Mouse (Mus musculus): ENCODE data around the gene Abhd13. TPM values are rescaled to one million over a fixed set of nuclear protein-coding genes. Genes with fewer than 3 reads are reported as not detected.

Gene Abhd13
- polyA plus RNA-seq, 1 experiment = 12.9 TPM

DNA sequence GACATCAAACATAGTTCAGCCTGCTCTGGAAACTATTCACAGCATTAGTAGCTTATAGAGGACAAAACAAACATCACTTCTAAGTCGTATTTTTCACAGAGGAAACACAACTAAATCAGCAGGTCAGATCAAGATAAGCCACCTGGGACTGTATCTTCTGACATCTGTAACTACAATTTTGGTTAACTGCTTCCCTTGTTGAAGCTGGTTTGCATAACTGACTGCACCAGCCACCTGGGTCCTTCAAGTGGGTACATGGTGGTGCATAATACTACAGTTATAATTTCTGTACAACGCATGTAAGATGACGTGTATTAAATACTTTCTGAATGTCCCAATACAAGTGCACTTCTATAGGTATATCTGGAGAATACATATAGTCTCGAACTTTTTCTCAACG lies 2.2 kb upstream of the Abhd13 start:
- Histone ChIP-seq H3K4me3 (ENCODE audit: insufficient read depth, low read length) (peak overlapping the region; percentile 74; the same call in 1 of the 2 replicates), H3K4me1 (ENCODE audit: control insufficient read depth, insufficient read depth, low read length) (peaks cover 13% of the 10 kb centered on the region), H3K27ac (ENCODE audit: insufficient read depth, low read length) (no peak overlapping the region)
- TF ChIP-seq POLR2A (IDR thresholded peaks at IDR 0.05; ENCODE audit: extremely low read depth, insufficient read depth, low read length) = no peak
- no peak for TF ChIP-seq CTCF (IDR thresholded peaks at IDR 0.05; ENCODE audit: extremely low read depth, insufficient read depth, low read length)

DNA sequence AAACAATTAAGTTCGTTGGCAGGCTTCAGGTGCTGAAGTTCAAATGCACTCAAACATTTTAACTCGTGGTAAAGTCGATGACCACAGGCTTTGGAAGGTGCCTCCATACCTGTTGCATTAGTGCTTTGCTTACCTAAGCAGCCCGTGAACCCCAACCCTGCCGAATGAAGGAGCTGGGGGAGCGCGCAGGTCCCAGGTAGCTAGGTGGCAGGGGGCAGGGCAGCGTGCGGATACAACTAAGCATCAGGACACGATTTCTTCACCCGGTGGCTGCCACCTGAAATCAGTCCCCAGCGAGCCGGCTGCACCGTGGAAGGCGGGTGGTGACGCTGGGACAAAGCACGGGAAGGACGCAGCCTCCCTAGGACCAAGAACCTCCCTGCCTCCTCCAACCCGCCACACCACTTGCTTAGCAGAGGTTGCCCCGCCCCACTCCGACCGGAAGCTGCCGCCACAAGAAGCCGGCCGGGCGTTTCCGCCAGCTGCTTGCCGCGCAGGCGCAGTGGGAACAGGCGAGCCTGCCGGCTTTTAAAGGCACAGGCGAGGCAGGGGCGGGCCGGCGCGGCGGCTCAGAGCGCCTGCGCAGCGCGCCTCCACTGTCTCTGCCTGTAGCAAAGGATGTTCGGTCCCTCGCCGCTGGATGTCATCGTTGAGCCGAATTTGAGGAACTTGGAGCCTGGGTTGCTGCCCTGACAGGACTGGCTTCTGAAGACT lies 1.5 kb upstream of the Abhd13 start:
- H3K27ac ChIP-seq (ENCODE audit: insufficient read depth, low read length) = no peak overlapping the region
- peak overlapping the region; percentile 74 for H3K4me3 ChIP-seq (ENCODE audit: insufficient read depth, low read length)
- H3K4me1 ChIP-seq (ENCODE audit: control insufficient read depth, insufficient read depth, low read length) = peaks cover 13% of the 10 kb centered on the region
- peak; percentile 69 for TF ChIP-seq POLR2A (IDR thresholded peaks at IDR 0.05; ENCODE audit: extremely low read depth, insufficient read depth, low read length)
- peak; percentile 80 for TF ChIP-seq CTCF (IDR thresholded peaks at IDR 0.05; ENCODE audit: extremely low read depth, insufficient read depth, low read length)

DNA sequence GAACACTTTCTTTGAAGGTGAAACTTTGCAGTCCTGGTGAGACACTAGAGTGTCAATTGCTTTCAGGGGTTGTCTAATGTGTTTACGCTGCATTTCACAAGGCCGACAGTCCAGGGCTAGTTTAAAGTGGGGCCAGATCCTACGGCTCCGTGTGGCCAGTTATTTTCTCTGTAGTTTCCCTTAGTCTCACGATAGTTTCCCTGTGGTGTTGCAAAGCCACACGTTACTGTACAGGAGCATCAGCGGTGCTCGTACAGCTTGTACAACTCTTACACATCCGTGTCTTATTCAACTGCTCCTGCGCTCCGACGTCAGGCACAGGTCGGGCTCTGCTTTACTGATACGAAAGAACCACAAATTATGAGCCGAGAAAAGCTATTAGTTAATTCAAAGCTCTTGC lies 491 bp upstream of the Abhd13 start:
- peak overlapping the region; percentile 91; the same call in 1 of the 2 replicates for H3K4me3 ChIP-seq (ENCODE audit: insufficient read depth, low read length)
- TF ChIP-seq POLR2A (IDR thresholded peaks at IDR 0.05; ENCODE audit: extremely low read depth, insufficient read depth, low read length) = no peak
- TF ChIP-seq CTCF (IDR thresholded peaks at IDR 0.05; ENCODE audit: extremely low read depth, insufficient read depth, low read length) = no peak
- H3K4me1 ChIP-seq (ENCODE audit: control insufficient read depth, insufficient read depth, low read length) = peaks cover 13% of the 10 kb centered on the region
- H3K27ac ChIP-seq (ENCODE audit: insufficient read depth, low read length) = no peak overlapping the region

DNA sequence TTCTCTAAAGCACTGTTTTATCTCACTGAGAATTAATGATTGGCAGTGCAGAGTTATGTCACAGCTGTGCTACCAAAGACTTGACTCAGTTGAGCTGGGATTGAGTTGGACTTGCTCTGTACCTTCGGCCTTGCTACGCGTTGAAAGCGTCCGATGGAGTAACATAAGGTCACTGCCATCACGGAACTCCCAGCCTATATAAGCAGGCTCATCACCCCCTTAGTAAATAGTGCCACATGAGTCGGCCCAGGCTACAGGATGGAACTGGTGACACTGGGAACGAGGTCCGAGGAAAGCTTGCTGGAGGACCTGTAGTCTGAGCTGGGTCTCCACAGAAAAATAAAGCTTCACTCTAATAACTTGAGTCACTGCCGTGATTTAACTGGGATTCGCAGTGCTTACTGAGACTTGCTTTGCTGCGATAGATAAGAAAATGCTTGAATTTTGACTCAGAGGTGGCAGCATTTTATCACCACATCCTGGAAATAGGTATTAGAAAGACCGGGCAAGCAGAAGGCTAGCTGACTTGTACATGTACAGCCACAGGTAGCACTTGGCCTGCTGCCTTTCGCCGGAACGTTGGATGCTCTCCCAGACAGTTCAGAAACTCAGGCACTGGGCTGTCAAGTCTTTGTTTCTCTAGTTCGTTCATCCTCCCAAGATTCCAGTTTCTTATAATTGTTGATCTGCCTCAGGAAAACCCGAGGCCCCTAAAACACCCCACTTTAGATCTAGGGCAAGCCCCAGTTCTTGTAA lies 1.1 kb downstream of the Abhd13 start:
- TF ChIP-seq POLR2A (IDR thresholded peaks at IDR 0.05; ENCODE audit: extremely low read depth, insufficient read depth, low read length) = no peak
- TF ChIP-seq CTCF (IDR thresholded peaks at IDR 0.05; ENCODE audit: extremely low read depth, insufficient read depth, low read length) = no peak
- Histone ChIP-seq H3K4me1 (ENCODE audit: control insufficient read depth, insufficient read depth, low read length) (peaks cover 13% of the 10 kb centered on the region), H3K27ac (ENCODE audit: insufficient read depth, low read length) (no peak overlapping the region), H3K4me3 (ENCODE audit: insufficient read depth, low read length) (peak overlapping the region; percentile 91)

DNA sequence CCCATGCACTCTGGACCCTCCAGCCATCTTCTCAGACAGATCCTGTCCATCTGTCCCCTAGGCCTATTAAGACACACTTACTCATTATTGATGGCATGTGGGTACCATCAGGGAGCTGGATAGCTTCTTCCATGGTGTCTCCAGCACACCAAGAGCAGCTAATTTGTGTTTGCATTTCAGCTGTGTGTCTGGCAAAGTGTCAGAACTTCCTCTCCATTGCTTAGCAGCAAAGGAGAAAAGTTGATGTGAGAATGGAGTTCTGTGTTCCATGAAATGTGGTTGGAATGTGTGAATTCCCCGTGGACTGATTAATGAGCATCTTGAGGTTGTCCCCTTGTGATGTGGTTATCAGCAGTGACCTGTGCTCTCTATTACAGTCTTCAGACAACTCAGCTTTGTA lies 2.2 kb downstream of the Abhd13 start:
- TF ChIP-seq CTCF (IDR thresholded peaks at IDR 0.05; ENCODE audit: extremely low read depth, insufficient read depth, low read length) (no peak), POLR2A (IDR thresholded peaks at IDR 0.05; ENCODE audit: extremely low read depth, insufficient read depth, low read length) (no peak)
- peaks cover 13% of the 10 kb centered on the region for H3K4me1 ChIP-seq (ENCODE audit: control insufficient read depth, insufficient read depth, low read length)
- H3K27ac ChIP-seq (ENCODE audit: insufficient read depth, low read length) = no peak overlapping the region
- no peak overlapping the region for H3K4me3 ChIP-seq (ENCODE audit: insufficient read depth, low read length)

DNA sequence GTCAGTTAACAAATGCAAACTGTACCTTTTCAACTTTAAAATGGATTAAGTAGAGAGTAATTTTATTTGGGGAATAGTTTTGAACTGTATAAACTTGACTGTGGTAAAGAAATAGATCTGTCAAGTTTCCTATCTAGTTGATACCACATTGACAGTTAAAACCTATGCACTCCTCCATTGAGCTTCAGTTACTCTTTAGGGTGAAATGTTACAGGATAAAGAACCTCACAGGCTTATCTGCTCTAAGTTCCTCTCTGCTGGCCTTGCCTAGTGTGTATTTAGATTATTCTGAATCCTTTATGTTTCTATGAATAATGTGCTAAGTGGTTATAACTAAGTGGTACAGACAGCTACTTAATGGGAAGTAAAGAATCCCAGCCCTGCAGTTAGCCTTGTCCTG lies 2.7 kb downstream of the Abhd13 start:
- TF ChIP-seq POLR2A (IDR thresholded peaks at IDR 0.05; ENCODE audit: extremely low read depth, insufficient read depth, low read length) (no peak), CTCF (IDR thresholded peaks at IDR 0.05; ENCODE audit: extremely low read depth, insufficient read depth, low read length) (no peak)
- Histone ChIP-seq H3K4me3 (ENCODE audit: insufficient read depth, low read length) (no peak overlapping the region), H3K27ac (ENCODE audit: insufficient read depth, low read length) (no peak overlapping the region), H3K4me1 (ENCODE audit: control insufficient read depth, insufficient read depth, low read length) (peaks cover 13% of the 10 kb centered on the region)

DNA sequence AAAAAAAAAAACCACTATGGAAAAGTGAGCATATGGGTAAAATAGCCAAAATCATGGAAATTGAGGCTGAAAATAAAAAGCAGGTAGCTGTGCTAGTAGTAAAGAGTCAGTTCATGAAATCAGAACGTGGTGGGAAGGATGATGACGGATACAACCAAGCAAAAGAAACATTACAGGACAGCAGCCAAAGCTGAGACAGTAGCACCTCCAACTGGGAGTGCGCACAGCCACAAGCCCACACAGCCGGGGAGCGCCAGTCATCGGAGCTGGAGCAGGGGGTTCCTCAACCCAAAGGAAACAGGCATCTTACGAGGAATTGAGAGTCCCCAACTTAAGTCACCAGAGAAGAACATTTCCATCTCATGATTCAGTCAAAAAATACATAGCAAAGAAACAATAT lies 26.6 kb downstream of the Abhd13 start:
- H3K27ac ChIP-seq (ENCODE audit: insufficient read depth, low read length) = no peak overlapping the region
- TF ChIP-seq POLR2A (IDR thresholded peaks at IDR 0.05; ENCODE audit: extremely low read depth, insufficient read depth, low read length) (no peak), CTCF (IDR thresholded peaks at IDR 0.05; ENCODE audit: extremely low read depth, insufficient read depth, low read length) (no peak)
- no peak overlapping the region for H3K4me3 ChIP-seq (ENCODE audit: insufficient read depth, low read length)
- H3K4me1 ChIP-seq (ENCODE audit: control insufficient read depth, insufficient read depth, low read length) = no peaks in the 10 kb centered on the region

DNA sequence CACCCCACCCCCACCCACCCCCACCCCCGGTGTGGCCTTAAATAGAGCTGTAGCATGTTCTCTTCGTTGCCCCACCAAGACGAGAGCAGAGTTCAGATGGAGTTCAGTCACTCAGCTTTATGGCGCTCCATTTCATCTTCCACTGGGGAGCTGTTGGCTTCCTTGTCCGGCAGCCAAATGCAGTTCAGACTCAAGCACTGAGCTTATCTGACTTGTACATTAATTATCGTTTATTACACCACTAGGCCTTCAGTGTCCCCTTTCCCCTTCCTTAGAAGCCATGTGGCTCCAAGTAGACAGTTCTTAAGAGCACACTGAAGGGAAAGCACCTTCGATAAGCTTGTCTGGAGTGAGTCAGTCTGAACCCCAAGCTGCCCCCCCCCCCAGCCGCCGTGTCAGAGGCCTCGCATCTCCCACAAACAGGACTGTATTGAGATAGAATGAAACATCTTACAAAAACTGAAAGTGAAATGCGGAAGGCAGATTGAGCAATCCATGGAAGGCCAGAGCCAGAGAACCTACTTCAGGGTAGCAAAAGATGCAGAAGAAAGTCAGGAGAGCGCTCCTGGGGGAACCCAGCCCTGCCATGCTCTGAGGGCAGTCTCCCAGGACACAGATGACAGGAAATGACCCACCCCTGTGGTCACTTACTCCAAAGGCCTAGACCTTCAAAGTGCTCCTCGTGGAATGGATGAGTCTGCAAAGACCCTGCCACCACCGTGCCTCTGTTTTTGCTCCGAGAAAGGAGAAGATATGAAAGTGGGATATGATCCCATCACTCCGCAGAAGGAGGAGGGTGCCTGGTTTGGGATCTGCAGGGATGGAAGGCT lies 28.9 kb downstream of the Abhd13 start, which contains the start of gene Tnfsf13b:
Tnfsf13b (plus strand) TSS at position 312 of the 830 bp plus-strand sequence.
- Histone ChIP-seq H3K27ac (ENCODE audit: insufficient read depth, low read length) (no peak within 1 kb of the TSS), H3K4me1 (ENCODE audit: control insufficient read depth, insufficient read depth, low read length) (no peaks in the 10 kb centered on the region), H3K4me3 (ENCODE audit: insufficient read depth, low read length) (peak within 1 kb of the TSS; percentile 20)
- TF ChIP-seq POLR2A (IDR thresholded peaks at IDR 0.05; ENCODE audit: extremely low read depth, insufficient read depth, low read length) = no peak
- no peak for TF ChIP-seq CTCF (IDR thresholded peaks at IDR 0.05; ENCODE audit: extremely low read depth, insufficient read depth, low read length)

DNA sequence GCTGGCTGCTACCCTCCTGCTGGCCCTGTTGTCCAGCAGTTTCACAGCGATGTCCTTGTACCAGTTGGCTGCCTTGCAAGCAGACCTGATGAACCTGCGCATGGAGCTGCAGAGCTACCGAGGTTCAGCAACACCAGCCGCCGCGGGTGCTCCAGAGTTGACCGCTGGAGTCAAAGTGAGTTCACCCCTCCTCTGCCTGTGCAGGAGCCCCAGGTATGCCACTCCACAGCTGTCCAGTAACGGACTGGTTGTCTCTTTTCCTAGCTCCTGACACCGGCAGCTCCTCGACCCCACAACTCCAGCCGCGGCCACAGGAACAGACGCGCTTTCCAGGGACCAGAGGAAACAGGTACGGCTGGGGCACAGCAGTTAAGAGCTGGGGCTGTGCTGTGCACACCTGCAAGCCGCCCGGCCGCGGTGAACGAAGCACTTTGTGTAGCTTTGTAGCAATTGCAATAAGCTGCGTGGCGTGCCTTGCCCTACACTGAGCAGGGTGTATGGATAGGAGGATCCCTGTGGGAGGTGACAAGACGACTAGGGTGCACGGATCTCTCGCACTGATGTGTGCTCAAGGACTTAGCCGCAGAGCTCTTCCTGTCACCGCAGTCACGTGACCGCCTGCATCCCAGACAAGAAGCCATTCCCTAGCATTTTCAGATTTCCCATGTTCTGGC lies 29.6 kb downstream of the Abhd13 start:
- H3K4me3 ChIP-seq (ENCODE audit: insufficient read depth, low read length) = peak overlapping the region; percentile 20
- no peak overlapping the region for H3K27ac ChIP-seq (ENCODE audit: insufficient read depth, low read length)
- TF ChIP-seq CTCF (IDR thresholded peaks at IDR 0.05; ENCODE audit: extremely low read depth, insufficient read depth, low read length) (no peak), POLR2A (IDR thresholded peaks at IDR 0.05; ENCODE audit: extremely low read depth, insufficient read depth, low read length) (peak; percentile 54; the same call in 1 of the 2 replicates)
- H3K4me1 ChIP-seq (ENCODE audit: control insufficient read depth, insufficient read depth, low read length) = no peaks in the 10 kb centered on the region

Measured in cortical plate, adult 2 months (tissue).